Mouse (Mus musculus): ENCODE measurements around the gene Pole. TPM values are rescaled to one million over a fixed set of nuclear protein-coding genes. Genes with fewer than 3 reads are reported as not detected.

Gene Pole
- polyA plus RNA-seq, 1 experiment from 2014 or later: 15.5 TPM

- Histone ChIP-seq H3K4me3 (ENCODE audit: low read depth, low read length) (no peak overlapping the region), H3K4me1 (ENCODE audit: control insufficient read depth, low read depth, low read length) (no peaks in the 10 kb centered on the region), H3K9me3 (replicated peaks; ENCODE audit: control insufficient read depth, low read length) (no peaks in the 10 kb centered on the region), H3K36me3 (ENCODE audit: control insufficient read depth, insufficient read depth) (no peaks in the 10 kb centered on the region), H3K27me3 (ENCODE audit: control insufficient read depth, insufficient read depth, low read depth, low read length) (no peaks in the 10 kb centered on the region), H3K4me2 (ENCODE audit: low read depth, low read length) (no peak overlapping the region), H3K9ac (ENCODE audit: low read depth, low read length) (no peak overlapping the region), H3K27ac (ENCODE audit: low read length) (no peak overlapping the region)
- WGBS (ENCODE audit: insufficient replicate concordance): 61% methylated on average over 4 of the region's 4 CpGs
- ATAC-seq (ENCODE audit: low read depth): no peak
Measured at GRCm38 (mm10) chr5:110379823-110380222, 93.7 kb downstream of the Pole start.

DNA sequence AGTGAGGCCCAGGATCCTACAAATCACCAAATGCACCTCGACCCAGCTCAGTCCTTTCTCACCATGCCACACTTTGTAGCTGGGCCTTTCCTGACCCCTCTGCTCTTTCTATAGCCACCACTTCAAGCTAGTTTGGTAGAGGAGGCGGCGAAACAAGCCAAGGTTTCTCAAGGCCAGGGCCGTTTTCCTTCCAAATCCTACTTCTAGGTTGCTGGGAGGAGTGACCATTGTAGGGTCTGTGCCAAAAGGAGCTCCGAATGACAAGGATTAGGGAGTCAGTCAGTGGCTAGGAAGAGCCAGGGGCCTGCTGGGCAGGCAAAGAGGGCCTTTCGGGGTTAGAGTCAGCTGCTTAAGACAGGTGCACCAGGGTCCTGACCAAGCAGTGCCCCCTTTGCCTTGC, 98.4 kb downstream of the Pole start:
- no peak overlapping the region for H3K27ac ChIP-seq (ENCODE audit: low read length)
- no peak overlapping the region for H3K9ac ChIP-seq (ENCODE audit: low read depth, low read length)
- no peaks in the 10 kb centered on the region for H3K9me3 ChIP-seq (replicated peaks; ENCODE audit: control insufficient read depth, low read length)
- no peaks in the 10 kb centered on the region for H3K36me3 ChIP-seq (ENCODE audit: control insufficient read depth, insufficient read depth)
- peaks cover 19% of the 10 kb centered on the region for H3K27me3 ChIP-seq (ENCODE audit: control insufficient read depth, insufficient read depth, low read depth, low read length)
- WGBS (ENCODE audit: insufficient replicate concordance): 65% methylated on average over 6 of the region's 6 CpGs
- H3K4me2 ChIP-seq (ENCODE audit: low read depth, low read length): no peak overlapping the region
- no peak overlapping the region for H3K4me3 ChIP-seq (ENCODE audit: low read depth, low read length)
- peaks cover 6% of the 10 kb centered on the region for H3K4me1 ChIP-seq (ENCODE audit: control insufficient read depth, low read depth, low read length)
- ATAC-seq (ENCODE audit: low read depth): no peak

DNA sequence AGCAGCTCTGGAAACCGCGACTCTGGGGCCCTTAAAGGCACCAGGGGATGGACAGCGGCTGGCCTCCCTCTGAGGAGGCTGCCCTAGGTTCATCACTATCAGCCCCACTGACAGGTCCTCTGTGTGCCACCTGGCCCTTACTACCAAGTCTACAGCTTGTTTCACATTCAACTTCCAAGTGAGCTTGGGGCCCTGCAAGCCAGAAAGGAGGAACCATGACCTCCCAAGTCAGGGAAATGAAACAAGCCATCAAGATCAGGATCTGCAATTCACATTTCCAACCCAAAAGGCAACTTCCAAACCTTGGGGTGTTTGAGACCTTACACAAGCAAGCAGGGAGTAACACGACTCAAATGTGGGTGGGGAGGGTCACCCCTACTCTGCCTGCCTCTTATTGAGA, 99.2 kb downstream of the Pole start:
- WGBS (ENCODE audit: insufficient replicate concordance): 62% methylated on average over 4 of the region's 4 CpGs
- peaks cover 19% of the 10 kb centered on the region for H3K27me3 ChIP-seq (ENCODE audit: control insufficient read depth, insufficient read depth, low read depth, low read length)
- no peak overlapping the region for H3K9ac ChIP-seq (ENCODE audit: low read depth, low read length)
- ATAC-seq (ENCODE audit: low read depth): no peak
- no peak overlapping the region for H3K27ac ChIP-seq (ENCODE audit: low read length)
- no peak overlapping the region for H3K4me2 ChIP-seq (ENCODE audit: low read depth, low read length)
- no peak overlapping the region for H3K4me3 ChIP-seq (ENCODE audit: low read depth, low read length)
- H3K9me3 ChIP-seq (replicated peaks; ENCODE audit: control insufficient read depth, low read length): no peaks in the 10 kb centered on the region
- peaks cover 6% of the 10 kb centered on the region for H3K4me1 ChIP-seq (ENCODE audit: control insufficient read depth, low read depth, low read length)
- no peaks in the 10 kb centered on the region for H3K36me3 ChIP-seq (ENCODE audit: control insufficient read depth, insufficient read depth)

DNA sequence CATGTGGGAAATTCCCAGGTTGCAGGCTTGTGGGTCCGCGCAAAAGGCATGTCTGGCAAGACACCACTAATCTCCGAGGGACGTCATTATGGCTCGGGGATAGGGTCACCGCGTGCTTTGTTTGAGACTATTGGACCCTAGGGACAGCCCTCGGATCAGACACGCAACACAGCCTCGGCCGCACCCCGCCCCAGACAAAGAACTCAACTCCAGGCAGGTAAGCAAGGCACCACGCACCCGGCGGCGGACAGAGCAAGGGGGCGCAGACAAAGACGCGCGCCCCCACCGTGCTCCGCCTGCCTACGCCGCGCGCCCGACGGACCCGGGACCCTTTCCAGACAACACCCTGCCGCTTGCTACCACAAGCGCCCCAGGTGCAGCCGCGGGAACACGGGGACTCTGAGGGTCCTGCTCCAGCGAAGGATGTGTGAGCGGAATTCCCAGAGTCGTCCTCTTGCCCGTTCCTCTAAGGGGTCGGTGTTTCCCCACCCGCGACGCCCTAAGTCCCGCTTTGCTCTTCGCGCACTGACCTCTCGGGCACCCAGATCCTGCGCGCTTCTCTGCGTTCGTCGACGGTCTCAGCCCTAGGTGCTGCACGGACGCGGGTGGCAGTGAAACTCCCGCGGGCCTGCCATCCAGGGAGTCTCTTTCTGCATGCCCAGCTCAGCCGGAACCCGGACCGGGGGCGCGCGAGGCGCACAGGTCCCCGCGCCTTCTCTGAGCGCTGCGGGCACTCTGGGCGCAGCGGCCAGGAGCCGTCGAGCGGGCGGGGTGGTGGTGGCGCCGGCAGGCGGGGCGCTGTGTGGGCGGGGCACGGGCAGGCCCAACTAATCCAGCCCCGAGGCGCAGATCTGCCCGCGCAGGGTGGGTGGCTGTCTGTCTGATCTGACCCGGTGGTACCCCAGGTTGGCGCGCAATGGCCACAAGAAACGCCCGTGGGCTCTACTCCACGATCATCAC, 100.5 kb downstream of the Pole start:
- Histone ChIP-seq H3K9ac (ENCODE audit: low read depth, low read length) (no peak overlapping the region; the same call in 1 of the 2 replicates), H3K4me2 (ENCODE audit: low read depth, low read length) (peak overlapping the region; percentile 68), H3K4me1 (ENCODE audit: control insufficient read depth, low read depth, low read length) (peaks cover 6% of the 10 kb centered on the region), H3K9me3 (replicated peaks; ENCODE audit: control insufficient read depth, low read length) (no peaks in the 10 kb centered on the region), H3K27ac (ENCODE audit: low read length) (no peak overlapping the region), H3K4me3 (ENCODE audit: low read depth, low read length) (peak overlapping the region; percentile 48), H3K27me3 (ENCODE audit: control insufficient read depth, insufficient read depth, low read depth, low read length) (peaks cover 19% of the 10 kb centered on the region), H3K36me3 (ENCODE audit: control insufficient read depth, insufficient read depth) (no peaks in the 10 kb centered on the region)
- ATAC-seq (ENCODE audit: low read depth): peak; percentile 77
- WGBS (ENCODE audit: insufficient replicate concordance): 3% methylated on average over 90 of the region's 90 CpGs

Other genes starting within 250 kb of the Pole start
- 1.1 TPM in 2 replicates for gene Gm17655, start 213.8 kb upstream of the Pole start, polyA plus RNA-seq (2015; fragmentation: Nextera tagmentation; extraction: Ambion mirVana)
- 0.58 and 0.78 TPM in 2 replicates for gene Gm35315, start 191.9 kb upstream of the Pole start, polyA plus RNA-seq (2015; fragmentation: Nextera tagmentation; extraction: Ambion mirVana)
- gene Plcxd1, start 186.3 kb upstream of the Pole start, polyA plus RNA-seq (2015; fragmentation: Nextera tagmentation; extraction: Ambion mirVana): 0.53 and 0.64 TPM in 2 replicates
- 6.7 and 6.9 TPM in 2 replicates for gene Gtpbp6, start 178.1 kb upstream of the Pole start, polyA plus RNA-seq (2015; fragmentation: Nextera tagmentation; extraction: Ambion mirVana)
- 0.92 and 0.99 TPM in 2 replicates for gene Zfp605, start 176.2 kb upstream of the Pole start, polyA plus RNA-seq (2015; fragmentation: Nextera tagmentation; extraction: Ambion mirVana)
- 18.0 and 19.0 TPM in 2 replicates for gene Chfr, start 150.5 kb upstream of the Pole start, polyA plus RNA-seq (2015; fragmentation: Nextera tagmentation; extraction: Ambion mirVana)
- 7.6 and 8.2 TPM in 2 replicates for gene Golga3, start 109.6 kb upstream of the Pole start, polyA plus RNA-seq (2015; fragmentation: Nextera tagmentation; extraction: Ambion mirVana)
- gene Ankle2, start 55.3 kb upstream of the Pole start, polyA plus RNA-seq (2015; fragmentation: Nextera tagmentation; extraction: Ambion mirVana): 9.9 and 12.3 TPM in 2 replicates
- gene Pgam5, start 16.4 kb upstream of the Pole start, polyA plus RNA-seq (2015; fragmentation: Nextera tagmentation; extraction: Ambion mirVana): 21.6 and 23.2 TPM in 2 replicates
- 52.2 and 55.6 TPM in 2 replicates for gene Pxmp2, start 120 bp upstream of the Pole start, polyA plus RNA-seq (2015; fragmentation: Nextera tagmentation; extraction: Ambion mirVana)
- not detected in 2 replicates for gene P2rx2, start 56.9 kb downstream of the Pole start, polyA plus RNA-seq (2015; fragmentation: Nextera tagmentation; extraction: Ambion mirVana)
- gene Lrcol1, start 58.4 kb downstream of the Pole start, polyA plus RNA-seq (2015; fragmentation: Nextera tagmentation; extraction: Ambion mirVana): not detected in 2 replicates
- 1.8 and 2.2 TPM in 2 replicates for gene Fbrsl1, start 162.2 kb downstream of the Pole start, polyA plus RNA-seq (2015; fragmentation: Nextera tagmentation; extraction: Ambion mirVana)